In the genomic region with DNA sequence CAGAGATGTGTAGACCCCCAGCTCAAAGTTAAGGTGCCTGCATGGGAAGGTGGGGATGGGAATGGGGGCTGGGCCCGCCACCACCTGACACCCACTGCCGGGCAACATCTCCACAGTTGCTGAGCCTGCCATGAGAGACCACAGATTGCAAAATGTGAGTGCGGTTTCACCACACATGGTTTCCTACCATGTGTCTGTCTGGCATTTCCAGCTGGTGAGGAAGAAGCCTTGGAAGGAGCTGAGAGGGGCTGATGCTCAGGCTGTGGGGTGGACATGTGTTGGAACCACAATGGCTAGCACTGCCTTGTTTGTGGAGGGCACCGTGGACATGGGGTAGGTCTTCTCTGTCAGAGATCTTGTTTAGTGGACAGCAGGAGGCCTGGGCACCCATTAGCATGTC, we compare ENCODE assay signal across 30 mouse cellular contexts. TPM values are rescaled to one million over a fixed set of nuclear protein-coding genes. Genes with fewer than 3 reads are reported as not detected.
A peak's percentile ranks its signal among the peaks of the same experiment; 100 is the strongest.
DNase-seq lines count a peak whose midpoint lies in the region; ATAC-seq lines count a peak whose summit lies in the region.
"Had no signal": no experiment of that assay in that cellular context is flagged by ENCODE, and none has a peak within 500 bp of the region (broad histone marks: within the 10 kb centered on the region; RNA-seq: fewer than 3 reads in every experiment).

No protein-coding gene starts in this region.

- H3K9ac ChIP-seq in neural tube, embryonic 15.5 days (replicated peaks), result no peak overlapping the region
- H3K9ac ChIP-seq: embryonic facial prominence, embryonic 12.5 days; embryonic facial prominence, embryonic 15.5 days; forebrain, embryonic 12.5 days; heart, embryonic 12.5 days; heart, embryonic 15.5 days; hindbrain, embryonic 13.5 days had no signal

- H3K27me3 ChIP-seq in neural tube, embryonic 15.5 days (replicated peaks), result no peaks in the 10 kb centered on the region
- H3K27me3 ChIP-seq: embryonic facial prominence, embryonic 12.5 days; embryonic facial prominence, embryonic 15.5 days; forebrain, embryonic 12.5 days; heart, embryonic 15.5 days; hindbrain, embryonic 13.5 days had no signal

- H3K27ac ChIP-seq in neural tube, embryonic 15.5 days (replicated peaks), result no peak overlapping the region
- H3K27ac ChIP-seq: embryonic facial prominence, embryonic 12.5 days; embryonic facial prominence, embryonic 15.5 days; forebrain, embryonic 12.5 days; heart, embryonic 15.5 days; hindbrain, embryonic 10.5 days; hindbrain, embryonic 13.5 days had no signal

- DNase-seq in cerebellum, postnatal 10 days, result peak; percentile 48 to 58
- DNase-seq in cerebellum, postnatal 36 days, result no peak
- peak; percentile 43 for DNase-seq in brain, adult 2 months (ENCODE audit: low read depth, low spot score)
- peak; percentile 52 to 69 for DNase-seq in layer of hippocampus, adult 8-10 months (ENCODE audit: low spot score in 2 of 2)
- DNase-seq in layer of hippocampus, postnatal 14 days (ENCODE audit: low spot score in 2 of 2), result peak; percentile 67 to 80
- no peak for DNase-seq in B cell, adult 2 months
- no peak for DNase-seq in adrenal gland, postnatal 36 days
- DNase-seq: adrenal gland, postnatal 10 days; cerebellum, adult 11-12 months; cerebellum, adult 8-10 months; cerebellum, postnatal 14 days; gastrocnemius, postnatal 25 days; heart, adult 18-20 months; heart, postnatal 10 days; heart, postnatal 36 days had no signal

- no peaks in the 10 kb centered on the region for H3K36me3 ChIP-seq in neural tube, embryonic 15.5 days
- H3K36me3 ChIP-seq: embryonic facial prominence, embryonic 12.5 days; embryonic facial prominence, embryonic 15.5 days; forebrain, embryonic 12.5 days; G1E; heart, embryonic 12.5 days; heart, embryonic 15.5 days; hindbrain, embryonic 10.5 days; hindbrain, embryonic 13.5 days had no signal

- H3K4me3 ChIP-seq in neural tube, embryonic 15.5 days (replicated peaks), result no peak overlapping the region
- H3K4me3 ChIP-seq: embryonic facial prominence, embryonic 12.5 days; embryonic facial prominence, embryonic 15.5 days; erythroblast, embryonic 14.5 days; forebrain, embryonic 12.5 days; heart, embryonic 12.5 days; heart, embryonic 15.5 days; hindbrain, embryonic 10.5 days; hindbrain, embryonic 13.5 days had no signal

- peaks cover 3% of the 10 kb centered on the region; the same call in 1 of the 2 replicates for H3K4me1 ChIP-seq in neural tube, embryonic 15.5 days
- H3K4me1 ChIP-seq: embryonic facial prominence, embryonic 12.5 days; embryonic facial prominence, embryonic 15.5 days; forebrain, embryonic 12.5 days; heart, embryonic 12.5 days; heart, embryonic 15.5 days had no signal

- no peak for ATAC-seq in neural tube, embryonic 15.5 days (ENCODE audit: low FRiP score)
- ATAC-seq: hindbrain, embryonic 16.5 days; Patski had no signal

- no peaks in the 10 kb centered on the region for H3K9me3 ChIP-seq in neural tube, embryonic 15.5 days (replicated peaks)
- H3K9me3 ChIP-seq: embryonic facial prominence, embryonic 15.5 days; forebrain, embryonic 12.5 days; heart, embryonic 12.5 days; heart, embryonic 15.5 days; hindbrain, embryonic 10.5 days; hindbrain, embryonic 13.5 days had no signal

- 88% methylated on average over 4 of the region's 4 CpGs for WGBS in neural tube, embryonic 15.5 days

- H3K4me2 ChIP-seq in neural tube, embryonic 15.5 days, result no peak overlapping the region
- H3K4me2 ChIP-seq: embryonic facial prominence, embryonic 12.5 days; embryonic facial prominence, embryonic 15.5 days; forebrain, embryonic 12.5 days; heart, embryonic 12.5 days; heart, embryonic 15.5 days; hindbrain, embryonic 13.5 days had no signal

RNA-seq across cellular contexts. Expression of a gene that starts 20.0 kb away (rescaled TPM):
- total RNA-seq in layer of hippocampus, adult 8-10 months (2022), result 10 to 100 TPM; 50.8 to 58.6 (median 55.0) TPM
- total RNA-seq in layer of hippocampus, postnatal 14 days (2021), result 10 to 100 TPM; 52.9 to 53.1 TPM
- total RNA-seq in adrenal gland, postnatal 36 days (2021), result under 1 TPM; 0.17 to 0.30 TPM
- polyA plus RNA-seq in neural tube, embryonic 15.5 days (2015; fragmentation: Nextera tagmentation; extraction: Ambion mirVana), result 7.2 and 8.3 TPM in 2 replicates
- total RNA-seq: CH12.LX; common myeloid progenitor, adult 5-6 weeks; gastrocnemius, adult 8-10 months; gastrocnemius, postnatal 25 days; heart, adult 18-20 months; heart, postnatal 10 days had no signal
- polyA plus RNA-seq: erythroblast, embryonic 14.5 days; G1E; Patski had no signal

Comparison
In these comparisons a context has a peak if more than half of its experiments do, and no peak if none do; other contexts are left out.
1. DNase-seq: peak in cerebellum, postnatal 10 days (2 of 2), brain, adult 2 months (single experiment), layer of hippocampus, adult 8-10 months (2 of 2) and layer of hippocampus, postnatal 14 days (2 of 2); none in cerebellum, postnatal 36 days (0 of 2), B cell, adult 2 months (0 of 2) and adrenal gland, postnatal 36 days (0 of 2).
2. RNA of a gene that starts 20.0 kb away (total RNA-seq): 50.8 to 58.6 TPM in layer of hippocampus, adult 8-10 months and 52.9 to 53.1 TPM in layer of hippocampus, postnatal 14 days; 0.17 to 0.30 TPM in adrenal gland, postnatal 36 days; every median in the first group is over 10 times any median in the second.